Mouse (Mus musculus) kidney, adult 9 months (tissue): ENCODE results near the gene Ccdc154.

Source experiments
- DNase-seq: peaks from one replicate; pipeline ENCODE4 v3.0.0; 2022

The Ccdc154 gene

DNA sequence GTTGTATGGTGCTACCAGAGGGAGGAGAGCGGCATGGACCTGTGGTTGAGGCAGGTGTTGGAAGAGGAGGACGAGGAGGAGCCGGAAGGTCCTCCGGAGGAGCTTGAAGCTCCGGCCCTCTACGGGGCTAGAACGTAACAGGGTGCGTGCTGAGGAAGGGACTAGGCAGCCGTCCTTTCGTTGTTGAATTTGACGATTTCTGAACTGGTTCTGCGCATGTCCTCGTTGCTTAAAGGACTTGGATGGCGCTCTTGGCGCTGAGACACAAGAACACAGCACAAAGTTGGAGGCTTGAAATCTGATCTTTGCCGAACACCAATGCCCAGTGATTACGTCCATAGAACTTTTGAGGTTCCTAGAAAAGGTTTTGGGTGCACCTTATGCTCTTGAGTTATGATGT is 22.7 kb downstream of the Ccdc154 start:
- DNase-seq = no peak

DNA sequence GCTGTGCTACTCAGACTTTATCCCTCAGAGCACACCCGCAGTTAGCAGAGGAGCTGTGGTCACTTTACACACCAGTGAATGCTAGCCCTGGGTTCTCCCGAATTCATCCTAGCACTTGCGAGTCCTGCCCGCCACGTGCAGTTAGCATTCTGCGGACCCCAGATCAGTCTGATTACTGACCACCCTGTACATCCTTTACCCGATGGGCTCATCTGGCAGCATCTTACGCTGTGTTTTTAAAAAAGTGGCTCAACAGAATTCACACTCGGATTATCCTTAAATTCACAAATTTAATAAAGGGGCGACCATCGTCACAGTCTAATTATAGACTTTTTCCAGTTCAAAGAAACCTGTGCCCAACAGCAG is 25.5 kb downstream of the Ccdc154 start:
- DNase-seq = no peak

DNA sequence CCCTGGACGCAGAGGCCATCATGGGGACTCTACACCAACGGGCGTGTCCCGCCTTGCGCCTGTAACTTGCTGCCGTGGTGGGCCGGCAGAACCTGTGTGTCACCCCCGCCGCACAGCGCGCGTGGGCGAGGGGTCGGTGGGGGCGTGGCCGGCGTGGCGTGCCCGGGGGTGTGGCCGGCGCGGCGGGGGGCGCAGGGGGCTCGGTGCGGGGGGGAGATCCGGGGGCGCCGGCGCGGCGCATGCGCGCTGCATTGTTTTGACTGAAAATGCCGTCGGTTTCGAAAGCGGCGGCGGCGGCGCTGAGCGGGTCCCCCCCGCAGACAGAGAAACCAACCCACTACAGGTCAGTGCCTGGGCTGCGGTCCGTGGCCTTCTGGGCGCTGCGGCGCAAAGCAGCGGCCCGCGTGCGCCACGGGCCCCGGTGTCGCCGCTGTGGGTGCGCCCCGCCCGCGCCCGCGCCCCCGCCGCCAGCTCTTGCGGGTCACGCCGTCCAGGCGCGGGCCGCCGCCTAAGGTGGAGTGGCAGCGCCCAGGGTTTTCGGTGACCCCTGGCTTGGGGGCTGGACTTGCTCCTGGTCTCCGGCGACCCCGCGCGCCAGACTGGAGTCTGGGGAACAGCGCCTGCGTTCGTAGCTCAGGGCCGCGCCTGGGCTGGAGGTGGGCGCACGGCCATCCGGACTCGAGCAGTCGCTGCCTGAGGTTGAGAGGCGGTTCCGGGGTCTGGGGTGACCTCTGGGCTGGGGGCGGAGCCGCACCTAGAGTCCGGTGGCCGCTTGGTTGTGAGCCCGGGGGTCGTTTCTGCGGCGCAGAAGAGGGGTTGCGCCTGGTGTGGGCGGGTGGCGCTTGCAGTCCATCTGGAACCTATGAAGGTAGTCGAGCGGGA is 26.1 kb downstream of the Ccdc154 start, which contains the start of gene Unkl:
Gene Unkl (plus strand): TSS at position 248 of the 882 bp plus-strand sequence.
- DNase-seq = peak; percentile 60

DNA sequence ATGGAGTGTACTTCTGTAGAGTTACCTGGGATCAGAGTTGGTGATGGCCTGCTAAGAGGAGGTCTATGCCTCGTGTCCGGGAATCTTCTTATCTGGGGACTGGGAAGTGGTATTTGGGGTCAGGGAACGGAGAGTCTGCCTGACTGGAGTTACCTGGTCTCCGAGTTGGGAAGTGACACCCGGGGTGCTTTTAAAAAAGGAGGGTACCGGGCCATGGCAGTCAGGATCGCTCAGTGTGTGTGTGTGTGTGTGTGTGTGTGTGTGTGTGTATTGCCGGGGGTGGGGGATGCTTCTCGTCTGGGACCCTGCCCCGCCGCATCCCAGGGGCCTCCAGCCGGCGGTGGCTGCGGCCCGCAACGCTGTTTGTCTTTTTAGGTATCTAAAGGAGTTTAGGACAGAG is 26.8 kb downstream of the Ccdc154 start:
- DNase-seq = no peak

DNA sequence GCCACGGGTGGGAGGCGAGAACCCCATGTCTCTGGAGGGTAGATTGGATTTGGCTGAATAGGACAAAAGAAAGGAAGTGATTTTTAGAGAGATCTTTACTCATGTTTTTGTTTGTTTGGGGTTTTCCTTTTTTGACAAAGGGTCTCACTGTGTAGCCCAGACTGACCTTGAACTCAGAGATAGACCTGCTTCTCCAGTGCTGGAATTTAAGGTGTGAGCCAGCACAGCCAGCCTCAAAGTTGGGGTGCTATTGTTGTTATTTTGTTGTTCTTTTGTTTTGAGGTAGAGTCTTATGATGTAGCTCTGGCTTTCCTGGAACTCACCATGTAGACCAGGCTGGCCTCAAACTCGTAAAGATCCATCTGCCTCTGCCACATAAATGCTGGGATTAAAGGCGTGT is 40.1 kb downstream of the Ccdc154 start:
- no peak for DNase-seq

DNA sequence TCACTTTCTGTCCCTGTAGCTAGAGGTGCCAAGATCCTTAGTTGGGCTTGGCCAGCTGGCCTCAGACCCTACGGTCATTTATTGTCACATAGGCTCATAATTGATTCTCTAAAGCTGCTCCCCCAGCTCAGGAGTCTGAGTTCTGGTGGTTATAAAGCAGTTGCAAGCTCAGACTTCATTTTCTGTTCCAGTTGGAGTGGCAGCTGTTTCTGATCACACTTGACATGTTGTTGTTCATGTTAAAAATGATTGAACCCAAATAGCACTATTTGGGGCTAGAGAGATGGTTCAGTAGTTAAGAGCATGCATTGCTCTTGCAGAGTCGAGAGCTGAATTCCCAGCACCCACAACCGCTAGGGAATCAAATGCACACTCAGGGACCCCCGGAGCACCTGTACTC is 47.7 kb downstream of the Ccdc154 start:
- peak; percentile 32 for DNase-seq

DNA sequence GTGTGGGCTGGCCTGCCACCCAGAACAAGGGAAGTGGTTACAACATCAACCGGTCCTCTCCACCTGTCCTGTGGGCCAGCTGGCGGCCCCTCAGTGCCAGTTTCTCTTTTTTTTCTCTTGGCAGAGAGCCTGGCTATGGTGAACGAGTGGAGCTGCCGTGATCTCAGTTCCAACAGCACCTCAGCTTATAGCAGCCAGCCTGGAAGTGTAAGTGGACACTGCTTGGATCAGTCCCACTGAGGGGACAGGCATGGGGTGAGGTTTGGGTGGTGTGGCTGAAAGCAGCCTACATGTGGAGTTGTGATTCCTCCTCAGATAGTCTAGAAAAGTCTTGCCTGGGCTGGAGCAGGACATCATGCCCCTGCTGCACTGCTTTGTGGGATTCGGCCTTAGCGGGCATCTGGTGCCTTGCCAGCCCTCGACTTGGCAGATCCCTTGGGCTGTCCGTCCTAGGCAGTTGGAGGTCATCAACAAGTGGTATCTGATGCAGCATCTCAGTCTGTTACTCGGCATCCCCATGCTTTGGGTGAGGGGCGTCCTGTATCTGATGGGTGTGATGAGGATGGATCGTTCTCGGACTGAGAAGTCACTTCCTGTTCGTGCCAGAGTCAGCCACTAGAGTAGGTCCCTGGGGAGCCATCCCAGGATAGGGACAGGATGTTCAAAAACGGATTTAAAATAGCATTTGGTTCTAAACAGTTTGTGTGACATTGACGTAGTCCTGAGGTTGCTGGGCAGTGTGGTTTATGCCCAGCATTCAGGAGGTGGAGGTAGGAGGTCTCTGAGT is 48.6 kb downstream of the Ccdc154 start:
- DNase-seq = peak; percentile 80

DNA sequence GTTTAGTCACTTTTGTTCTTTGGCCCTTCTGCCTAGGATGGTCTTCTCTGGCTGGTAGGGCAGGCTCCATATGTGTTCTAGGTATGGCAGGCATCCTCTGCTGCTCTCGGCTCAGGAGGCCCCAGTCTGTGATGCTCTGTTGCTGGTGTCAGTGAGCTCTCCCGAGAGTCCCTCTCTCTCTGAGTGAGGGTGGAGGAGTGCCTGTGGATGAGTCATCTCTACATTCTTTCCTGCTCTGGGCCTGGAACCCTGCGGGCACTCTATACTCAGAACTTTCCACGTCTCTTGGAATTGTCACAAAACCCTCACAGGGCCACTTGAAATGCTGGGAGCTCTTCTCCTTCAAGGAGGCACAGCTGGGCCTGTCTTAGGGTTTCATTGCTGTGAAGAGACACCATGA is 49.4 kb downstream of the Ccdc154 start:
- DNase-seq = no peak

DNA sequence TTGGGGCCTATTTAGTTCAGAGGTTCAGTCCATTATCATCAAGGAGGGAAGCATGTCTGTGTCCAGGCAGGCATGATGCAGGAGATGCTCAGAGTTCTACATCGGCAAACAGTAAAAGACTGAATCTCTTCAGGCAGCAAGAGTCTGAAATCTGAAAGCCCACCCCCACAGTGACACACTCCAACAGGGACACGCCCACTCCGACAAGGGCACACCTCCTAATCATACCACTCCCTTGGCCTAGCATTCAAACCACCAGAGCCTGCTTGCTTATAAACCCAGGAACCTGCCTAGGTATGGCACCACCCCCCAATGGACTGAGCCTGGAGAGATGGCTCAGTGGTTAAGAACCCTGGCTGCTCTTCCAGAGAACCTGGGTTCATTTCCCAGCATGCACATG is 53.2 kb downstream of the Ccdc154 start:
- DNase-seq = no peak

DNA sequence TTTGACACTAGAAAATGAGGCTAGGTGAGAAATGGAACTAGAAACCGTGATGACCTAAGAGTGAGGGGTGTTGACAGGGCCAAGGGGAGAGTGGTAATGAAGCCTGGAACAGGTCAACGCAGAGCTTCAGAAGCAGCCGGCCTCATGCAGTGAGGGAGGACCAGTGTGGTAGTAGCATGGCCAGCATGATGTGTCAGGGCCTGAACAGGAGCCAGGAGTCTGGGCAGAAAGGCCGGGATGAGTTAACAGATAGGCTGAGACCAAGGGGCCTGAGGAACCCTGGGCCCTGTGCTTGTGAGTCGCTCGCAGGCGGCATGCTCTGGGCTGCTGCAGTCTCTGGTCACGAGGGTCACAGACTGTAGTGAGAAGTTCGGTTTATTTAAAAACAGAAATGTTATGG is 56.7 kb downstream of the Ccdc154 start:
- no peak for DNase-seq

DNA sequence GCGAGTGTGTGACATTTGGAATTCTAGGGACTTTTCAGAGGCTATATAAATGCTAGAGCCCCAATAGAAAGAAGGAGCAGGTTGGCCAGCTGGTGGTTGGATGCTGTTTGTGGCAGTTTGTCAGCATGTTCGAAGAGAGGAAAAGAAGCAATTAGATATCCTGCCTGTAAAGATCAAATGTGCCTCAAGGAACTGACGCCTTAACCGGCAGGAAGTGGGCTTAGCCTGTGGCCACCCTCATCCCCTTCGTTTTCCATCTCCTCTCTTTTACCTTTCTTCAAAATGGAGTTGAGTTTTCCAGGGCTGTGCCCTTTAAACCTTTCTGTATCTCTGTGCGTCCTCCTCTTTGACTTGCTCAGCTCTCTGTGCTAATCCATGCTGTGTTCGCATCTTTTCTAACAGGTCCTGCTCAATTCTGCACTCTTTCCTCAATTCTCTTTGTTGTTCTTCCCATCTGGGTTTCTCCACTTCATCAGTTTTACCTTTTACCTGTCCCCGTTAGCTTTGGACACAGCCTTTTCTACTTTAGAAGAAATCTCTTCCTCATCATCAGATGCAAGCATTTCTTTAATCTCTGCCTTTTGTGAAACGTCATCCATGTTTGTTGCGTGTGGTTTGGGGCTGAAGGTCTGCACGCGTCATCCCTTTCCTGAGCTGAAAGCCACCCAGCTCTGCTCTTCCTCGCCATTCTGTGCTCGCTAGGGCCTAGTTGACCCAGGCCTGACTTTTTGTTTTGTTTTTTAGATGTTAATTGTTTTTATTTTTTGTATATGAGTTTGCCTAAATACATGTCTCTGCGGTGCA is 57.4 kb downstream of the Ccdc154 start:
- DNase-seq = no peak

DNA sequence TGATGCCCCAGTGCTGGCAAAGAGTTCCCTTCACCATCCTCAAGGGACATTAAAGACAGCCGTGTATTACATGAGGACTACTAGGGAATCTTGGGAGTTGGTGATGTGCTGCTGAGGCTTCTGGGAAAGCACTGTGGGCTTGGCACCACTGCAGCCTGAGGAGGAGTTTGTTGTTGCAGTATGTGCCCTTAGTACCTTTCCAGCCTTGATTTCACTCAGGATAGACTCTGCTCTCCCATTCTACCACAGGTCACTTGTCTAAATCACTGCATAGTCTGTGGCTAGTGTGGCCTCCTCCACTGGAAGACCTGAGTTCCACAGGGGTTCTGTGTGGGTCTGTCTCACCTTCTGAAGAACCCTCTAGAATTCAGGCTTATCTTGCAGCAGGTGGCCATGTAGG is 58.5 kb downstream of the Ccdc154 start:
- peak; percentile 61 for DNase-seq
